23 mouse cellular contexts compared by ENCODE assay signal in genomic region chr1:118448214-118448613, GRCm38 (mm10). TPM values are rescaled to one million over a fixed set of nuclear protein-coding genes. Genes with fewer than 3 reads are reported as not detected.
DNase-seq lines count a peak whose midpoint lies in the region; ATAC-seq and TF ChIP-seq lines count a peak whose summit lies in the region.
"Had no signal": no experiment of that assay in that cellular context is flagged by ENCODE, and none has a peak within 500 bp of the region (broad histone marks: within the 10 kb centered on the region; RNA-seq: fewer than 3 reads in every experiment).

No protein-coding gene starts in this region.

- peaks cover 38 to 98% of the 10 kb centered on the region in 2 experiments for H3K4me1 ChIP-seq in CH12.LX (ENCODE audit: control insufficient read depth in 1 of 2, insufficient read depth in 2 of 2)
- no peaks in the 10 kb centered on the region for H3K4me1 ChIP-seq in forebrain, embryonic 16.5 days (replicated peaks; ENCODE audit: control insufficient read depth, insufficient read depth, low read length)
- H3K4me1 ChIP-seq: forebrain, embryonic 15.5 days had no signal

- intact Hi-C loops in gastrocnemius, adult 2 months (cut with DNase I): no loop called here

- peak; percentile 78 for TF ChIP-seq EP300 in CH12.LX (IDR thresholded peaks at IDR 0.05; ENCODE audit: low read length)

- no peak overlapping the region; the same call in 1 of the 2 replicates for H3K4me2 ChIP-seq in CH12.LX (ENCODE audit: insufficient read depth, low read depth, poor library complexity, severe bottlenecking)
- H3K4me2 ChIP-seq in forebrain, embryonic 16.5 days (ENCODE audit: low read length): no peak overlapping the region
- H3K4me2 ChIP-seq: embryonic facial prominence, embryonic 12.5 days; forebrain, embryonic 13.5 days; forebrain, embryonic 15.5 days had no signal

- peaks cover 3 to 50% of the 10 kb centered on the region in 2 experiments for H3K36me3 ChIP-seq in CH12.LX (replicated peaks in 1 of 2; ENCODE audit: control insufficient read depth in 1 of 2, insufficient read depth in 1 of 2, low read length in 1 of 2)
- no peaks in the 10 kb centered on the region; the same call in 1 of the 2 replicates for H3K36me3 ChIP-seq in forebrain, embryonic 16.5 days (ENCODE audit: control insufficient read depth, insufficient read depth)
- H3K36me3 ChIP-seq: forebrain, embryonic 15.5 days had no signal

- DNase-seq in gastrocnemius, adult 2 months: no peak
- DNase-seq in gastrocnemius, postnatal 4 days (ENCODE audit: low spot score in 2 of 2): no peak
- DNase-seq in CH12.LX (ENCODE audit: extremely low read depth): no peak
- DNase-seq in right cerebral cortex, postnatal 25 days: no peak
- DNase-seq in adrenal gland, postnatal 4 days (ENCODE audit: low spot score in 2 of 2): no peak
- DNase-seq: adrenal gland, adult 8-10 months; adrenal gland, postnatal 14 days; adrenal gland, postnatal 36 days; B cell, adult 2 months; cerebellum, adult 11 months; cerebellum, adult 18-20 months; cerebellum, adult 8-10 months; cerebellum, adult 9-11 months; cerebellum, postnatal 14 days; cerebellum, postnatal 36 days had no signal

- no peak for TF ChIP-seq CTCF in gastrocnemius, adult 2 months (IDR thresholded peaks at IDR 0.05)
- TF ChIP-seq CTCF in CH12.LX (conservative IDR thresholded peaks at IDR 0.05 in 1 of 2, IDR thresholded peaks at IDR 0.05 in 1 of 2; ENCODE audit: low read depth in 2 of 2, low read length in 2 of 2): no peak

- no peak for TF ChIP-seq POLR2A in CH12.LX (IDR thresholded peaks at IDR 0.05; ENCODE audit: low read depth, low read length)

- in situ Hi-C loops in CH12.LX (cut with MboI; ENCODE audit: low pct_ligation_motif_present, low pct_unique_long_range_greater_than_20kb, low sequenced_read_pairs): no loop called here

- WGBS in forebrain, embryonic 16.5 days: 97% methylated on average over 1 of the region's 1 CpGs

- no peak for TF ChIP-seq RAD21 in CH12.LX (IDR thresholded peaks at IDR 0.05; ENCODE audit: low read depth, low read length)

- no peaks in the 10 kb centered on the region for H3K9me3 ChIP-seq in CH12.LX (replicated peaks; ENCODE audit: low read length)
- no peaks in the 10 kb centered on the region for H3K9me3 ChIP-seq in forebrain, embryonic 16.5 days (ENCODE audit: control insufficient read depth, low read length)
- H3K9me3 ChIP-seq: embryonic facial prominence, embryonic 10.5 days; embryonic facial prominence, embryonic 12.5 days; forebrain, embryonic 13.5 days; forebrain, embryonic 15.5 days had no signal

- H3K27ac ChIP-seq in gastrocnemius, adult 2 months: peak overlapping the region; percentile 35
- H3K27ac ChIP-seq in CH12.LX (ENCODE audit: insufficient read depth, low read depth): 0 out of 2 replicates have a peak overlapping the region, but pooled peaks have one; percentile 11
- no peak overlapping the region for H3K27ac ChIP-seq in forebrain, embryonic 16.5 days (ENCODE audit: low read length)
- H3K27ac ChIP-seq: embryonic facial prominence, embryonic 10.5 days; embryonic facial prominence, embryonic 12.5 days; forebrain, embryonic 13.5 days; forebrain, embryonic 15.5 days had no signal

- no peak overlapping the region for H3K4me3 ChIP-seq in gastrocnemius, adult 2 months
- H3K4me3 ChIP-seq in CH12.LX (replicated peaks in 1 of 3; ENCODE audit: low read depth in 2 of 3, low read length in 2 of 3, poor library complexity in 1 of 3): no peak overlapping the region
- no peak overlapping the region for H3K4me3 ChIP-seq in forebrain, embryonic 16.5 days (replicated peaks; ENCODE audit: low read length)
- H3K4me3 ChIP-seq: embryonic facial prominence, embryonic 10.5 days; embryonic facial prominence, embryonic 12.5 days; forebrain, embryonic 13.5 days; forebrain, embryonic 15.5 days had no signal

- peak; percentile 80 for ATAC-seq in granulocyte monocyte progenitor cell, adult 5-6 weeks (replicated peaks; ENCODE audit: poor library complexity, severe bottlenecking)
- ATAC-seq in megakaryocyte progenitor cell, adult 5-6 weeks (replicated peaks; ENCODE audit: poor library complexity): peak; percentile 54
- ATAC-seq in forebrain, embryonic 16.5 days: no peak
- ATAC-seq: CD4-positive, CD25-positive, alpha-beta regulatory T cell, adult 4 months; forebrain, embryonic 13.5 days; forebrain, embryonic 15.5 days had no signal

- H3K79me2 ChIP-seq in CH12.LX (replicated peaks; ENCODE audit: control insufficient read depth, extremely low read depth, insufficient read depth, poor library complexity, severe bottlenecking): peaks cover 61% of the 10 kb centered on the region

- dilution Hi-C loops in CH12.LX (cut with MboI; ENCODE audit: extremely low pct_ligation_motif_present, extremely low pct_unique_long_range_greater_than_20kb, low sequenced_read_pairs): no loop called here

- H3K27me3 ChIP-seq in CH12.LX (replicated peaks): no peaks in the 10 kb centered on the region
- no peaks in the 10 kb centered on the region for H3K27me3 ChIP-seq in forebrain, embryonic 16.5 days (replicated peaks; ENCODE audit: control insufficient read depth, insufficient read depth, low read length)
- H3K27me3 ChIP-seq: embryonic facial prominence, embryonic 12.5 days; forebrain, embryonic 13.5 days; forebrain, embryonic 15.5 days had no signal

- no peak overlapping the region for H3K9ac ChIP-seq in CH12.LX (ENCODE audit: insufficient read depth, low read depth)
- H3K9ac ChIP-seq in forebrain, embryonic 16.5 days (replicated peaks; ENCODE audit: low read depth, low read length): no peak overlapping the region
- H3K9ac ChIP-seq: embryonic facial prominence, embryonic 12.5 days; forebrain, embryonic 13.5 days; forebrain, embryonic 15.5 days had no signal

TF ChIP-seq in CH12.LX, 34 proteins besides CTCF, POLR2A, EP300 and RAD21:
- TF ChIP-seq E2F4 (IDR thresholded peaks at IDR 0.05; ENCODE audit: insufficient replicate concordance, low read depth, low read length): no peak
- no peak for TF ChIP-seq MXI1 (IDR thresholded peaks at IDR 0.05; ENCODE audit: low read depth, low read length)
- no peak for TF ChIP-seq RCOR1 (conservative IDR thresholded peaks at IDR 0.05; ENCODE audit: low read depth, low read length)
- no peak for TF ChIP-seq KAT2A (IDR thresholded peaks at IDR 0.05; ENCODE audit: insufficient replicate concordance, low read length)
- no peak for TF ChIP-seq BHLHE40 (IDR thresholded peaks at IDR 0.05; ENCODE audit: low read depth, low read length)
- TF ChIP-seq MAX (IDR thresholded peaks at IDR 0.05; ENCODE audit: low read length): no peak
- no peak for TF ChIP-seq SMC3 (IDR thresholded peaks at IDR 0.05; ENCODE audit: low read depth, low read length)
- TF ChIP-seq UBTF (IDR thresholded peaks at IDR 0.05; ENCODE audit: low read depth, low read length): no peak

RNA-seq across cellular contexts. Expression of gene Clasp1, which starts 59.4 kb away (rescaled TPM):
- total RNA-seq in gastrocnemius, adult 2 months (2021): 10 to 100 TPM; 45.9 to 50.5 TPM
- 100 to 1,000 TPM; 116 to 132 TPM for total RNA-seq in gastrocnemius, postnatal 4 days (2021)
- total RNA-seq in CH12.LX (2012; rRNA removed) (42.2 and 42.9 TPM in 2 replicates), CH12.LX (2014; rRNA removed) (31.8 and 32.0 TPM in 2 replicates)
- polyA plus RNA-seq in CH12.LX (2012; ENCODE audit: insufficient read length, low read depth): 51.3 and 53.2 TPM in 2 replicates
- 42.8 and 51.1 TPM in 2 replicates for total RNA-seq in granulocyte monocyte progenitor cell, adult 5-6 weeks (2014; fragmentation: Nextera tagmentation)
- total RNA-seq in granulocyte monocyte progenitor cell, adult 5-6 weeks (2017): 40.1 and 51.1 TPM in 2 replicates
- total RNA-seq in megakaryocyte progenitor cell, adult 5-6 weeks (2015): 45.0 and 56.3 TPM in 2 replicates
- total RNA-seq in megakaryocyte progenitor cell, adult 5-6 weeks (2017): 45.9 and 51.3 TPM in 2 replicates
- polyA plus RNA-seq in forebrain, embryonic 16.5 days (2015; fragmentation: Nextera tagmentation; extraction: Ambion mirVana): 135 and 154 TPM in 2 replicates
- 10 to 100 TPM; 61.6 to 74.2 TPM for total RNA-seq in adrenal gland, postnatal 4 days (2021)
